25 mouse cellular contexts compared by ENCODE assay signal in the genomic region with DNA sequence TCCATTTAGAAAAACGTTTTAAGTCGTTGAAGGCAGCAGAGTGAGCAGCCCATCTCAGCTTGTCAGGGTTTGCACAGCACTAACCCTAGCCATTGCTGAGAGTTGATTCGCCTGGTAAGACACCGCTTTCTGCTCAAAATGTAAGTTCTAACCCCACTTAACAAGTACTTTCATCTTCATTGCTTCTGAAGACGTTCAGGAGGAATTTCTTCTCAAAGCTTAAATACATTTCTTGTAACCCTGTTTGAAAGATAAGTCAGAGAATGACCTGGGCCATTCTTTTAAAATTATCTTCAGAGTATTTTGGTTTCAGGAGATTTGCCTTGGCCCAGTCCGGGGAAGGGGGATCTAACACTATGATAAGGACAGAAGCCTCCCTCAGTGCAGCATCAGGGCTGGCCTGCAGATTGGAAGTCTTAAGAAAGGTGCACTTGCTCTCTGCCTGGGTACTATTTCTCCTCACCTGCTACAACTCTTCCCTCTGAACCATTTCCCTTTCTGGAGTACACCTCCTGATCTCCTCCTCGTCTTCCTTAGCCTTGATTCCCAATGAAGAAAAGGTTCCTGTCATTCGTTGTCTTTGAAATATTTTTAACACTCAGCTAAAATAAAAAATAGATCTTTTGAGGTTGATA. TPM values are rescaled to one million over a fixed set of nuclear protein-coding genes. Genes with fewer than 3 reads are reported as not detected.
DNase-seq lines count a peak whose midpoint lies in the region; ATAC-seq lines count a peak whose summit lies in the region.
"Had no signal": no experiment of that assay in that cellular context is flagged by ENCODE, and none has a peak within 500 bp of the region (broad histone marks: within the 10 kb centered on the region; RNA-seq: fewer than 3 reads in every experiment).

No protein-coding gene starts in this region.

- DNase-seq in embryo, embryonic 9.5 days (ENCODE audit: extremely low spot score), result peak; percentile 39
- DNase-seq in embryo, embryonic 11 days, result no peak
- peak; percentile 4 to 5 for DNase-seq in left cerebral cortex, postnatal 36 days (ENCODE audit: low spot score in 2 of 2)
- DNase-seq in left cerebral cortex, postnatal 10 days (ENCODE audit: extremely low spot score in 1 of 2, low spot score in 2 of 2), result no peak
- DNase-seq in embryonic facial prominence, embryonic 10.5 days (ENCODE audit: low spot score), result peak; percentile 18
- DNase-seq in ovary, postnatal 14 days (ENCODE audit: low spot score), result no peak
- DNase-seq: cerebellum, adult 11 months; heart, postnatal 10 days; kidney, adult 11 months; thymus, postnatal 25 days had no signal

- peak overlapping the region; percentile 35; the same call in 1 of the 2 replicates for H3K27ac ChIP-seq in embryonic facial prominence, embryonic 10.5 days (replicated peaks)
- H3K27ac ChIP-seq in limb, embryonic 13.5 days, result no peak overlapping the region
- H3K27ac ChIP-seq: liver, embryonic 14.5 days; lung, embryonic 15.5 days had no signal

- H3K36me3 ChIP-seq in embryonic facial prominence, embryonic 10.5 days (replicated peaks), result no peaks in the 10 kb centered on the region
- no peaks in the 10 kb centered on the region for H3K36me3 ChIP-seq in limb, embryonic 13.5 days
- H3K36me3 ChIP-seq: heart, embryonic 10.5 days; lung, embryonic 15.5 days had no signal

- peak overlapping the region; percentile 87 for H3K4me3 ChIP-seq in embryonic facial prominence, embryonic 10.5 days
- H3K4me3 ChIP-seq in limb, embryonic 13.5 days, result peak overlapping the region; percentile 94
- H3K4me3 ChIP-seq: lung, embryonic 15.5 days had no signal

- peaks cover 70% of the 10 kb centered on the region for H3K27me3 ChIP-seq in embryonic facial prominence, embryonic 10.5 days (replicated peaks; ENCODE audit: low read depth, poor library complexity, severe bottlenecking)
- H3K27me3 ChIP-seq in limb, embryonic 13.5 days, result peaks cover 18% of the 10 kb centered on the region; the same call in 1 of the 2 replicates

- no peak overlapping the region for H3K9ac ChIP-seq in limb, embryonic 13.5 days
- H3K9ac ChIP-seq: liver, embryonic 14.5 days; lung, embryonic 15.5 days had no signal

- WGBS in embryonic facial prominence, embryonic 10.5 days, result 14% methylated on average over 8 of the region's 8 CpGs
- WGBS in limb, embryonic 13.5 days, result 30% methylated on average over 8 of the region's 8 CpGs

- no peaks in the 10 kb centered on the region for H3K9me3 ChIP-seq in embryonic facial prominence, embryonic 10.5 days
- H3K9me3 ChIP-seq in limb, embryonic 13.5 days, result no peaks in the 10 kb centered on the region
- H3K9me3 ChIP-seq: heart, embryonic 10.5 days; lung, embryonic 15.5 days had no signal

- peaks cover 33% of the 10 kb centered on the region for H3K4me1 ChIP-seq in embryonic facial prominence, embryonic 10.5 days
- H3K4me1 ChIP-seq in limb, embryonic 13.5 days, result peaks cover 6% of the 10 kb centered on the region

- ATAC-seq in limb, embryonic 13.5 days (ENCODE audit: low FRiP score, low read depth), result no peak
- ATAC-seq: CD4-positive, CD25-positive, alpha-beta regulatory T cell, adult 4 months; hindbrain, embryonic 16.5 days had no signal

- peak overlapping the region; percentile 71 for H3K4me2 ChIP-seq in limb, embryonic 13.5 days (replicated peaks)

- intact Hi-C loops in left cerebral cortex, postnatal 36 days (cut with DNase I), result no loop called here
- intact Hi-C loops in left cerebral cortex, postnatal 10 days (cut with DNase I), result loop anchor here (5.0 to 10.0 kb wide), 2 partner anchors 350 to 473 kb away; no protein-coding TSS in a partner anchor

RNA-seq across cellular contexts. Expression of a gene that starts 2.4 kb away (rescaled TPM):
- total RNA-seq in left cerebral cortex, postnatal 36 days (2021), result under 1 TPM; 0.72 to 0.76 TPM
- under 1 TPM; 0.28 to 0.88 TPM for total RNA-seq in left cerebral cortex, postnatal 10 days (2021)
- polyA plus RNA-seq in embryonic facial prominence, embryonic 10.5 days (2016; fragmentation: Nextera tagmentation; extraction: Ambion mirVana), result 29.0 and 35.6 TPM in 2 replicates
- 46.6 and 48.6 TPM in 2 replicates for polyA plus RNA-seq in limb, embryonic 13.5 days (2015; fragmentation: Nextera tagmentation; extraction: Ambion mirVana)
- total RNA-seq: megakaryocyte progenitor cell, adult 5-6 weeks had no signal
- polyA plus RNA-seq: CD4-positive, CD25-positive, alpha-beta regulatory T cell, adult 4 months had no signal

RNA-seq across cellular contexts. Expression of a gene that starts 26.8 kb away (rescaled TPM):
- total RNA-seq in left cerebral cortex, postnatal 36 days (2021), result not detected
- not detected for total RNA-seq in left cerebral cortex, postnatal 10 days (2021)
- 0.52 TPM in 1 of 2 replicates, not detected in the other for polyA plus RNA-seq in embryonic facial prominence, embryonic 10.5 days (2016; fragmentation: Nextera tagmentation; extraction: Ambion mirVana)
- not detected in 2 replicates for polyA plus RNA-seq in limb, embryonic 13.5 days (2015; fragmentation: Nextera tagmentation; extraction: Ambion mirVana)
- total RNA-seq: adrenal gland, postnatal 14 days; ES-E14; gastrocnemius, adult 18-20 months; heart, postnatal 10 days; left cerebral cortex, postnatal 14 days; megakaryocyte progenitor cell, adult 5-6 weeks had no signal
- polyA plus RNA-seq: CD4-positive, CD25-positive, alpha-beta regulatory T cell, adult 4 months; gonadal fat pad, adult 2 months; heart, embryonic 10.5 days; kidney, embryonic 16.5 days; large intestine, adult 2 months; liver, embryonic 14.5 days; lung, embryonic 15.5 days; testis, adult 2 months had no signal

Comparison
In these comparisons a context has a peak if more than half of its experiments do, and no peak if none do; other contexts are left out.
1. DNase-seq: peak in embryo, embryonic 9.5 days (single experiment), left cerebral cortex, postnatal 36 days (2 of 2) and embryonic facial prominence, embryonic 10.5 days (single experiment); none in embryo, embryonic 11 days (single experiment), left cerebral cortex, postnatal 10 days (0 of 2) and ovary, postnatal 14 days (single experiment).